Mouse (Mus musculus): ENCODE measurements around the gene Cdk5r2.

Cdk5r2 gene

GRCm38 (mm10) chr1:74855156-74855555, 422 bp downstream of the Cdk5r2 start:
- DNase-seq: no peak

DNA sequence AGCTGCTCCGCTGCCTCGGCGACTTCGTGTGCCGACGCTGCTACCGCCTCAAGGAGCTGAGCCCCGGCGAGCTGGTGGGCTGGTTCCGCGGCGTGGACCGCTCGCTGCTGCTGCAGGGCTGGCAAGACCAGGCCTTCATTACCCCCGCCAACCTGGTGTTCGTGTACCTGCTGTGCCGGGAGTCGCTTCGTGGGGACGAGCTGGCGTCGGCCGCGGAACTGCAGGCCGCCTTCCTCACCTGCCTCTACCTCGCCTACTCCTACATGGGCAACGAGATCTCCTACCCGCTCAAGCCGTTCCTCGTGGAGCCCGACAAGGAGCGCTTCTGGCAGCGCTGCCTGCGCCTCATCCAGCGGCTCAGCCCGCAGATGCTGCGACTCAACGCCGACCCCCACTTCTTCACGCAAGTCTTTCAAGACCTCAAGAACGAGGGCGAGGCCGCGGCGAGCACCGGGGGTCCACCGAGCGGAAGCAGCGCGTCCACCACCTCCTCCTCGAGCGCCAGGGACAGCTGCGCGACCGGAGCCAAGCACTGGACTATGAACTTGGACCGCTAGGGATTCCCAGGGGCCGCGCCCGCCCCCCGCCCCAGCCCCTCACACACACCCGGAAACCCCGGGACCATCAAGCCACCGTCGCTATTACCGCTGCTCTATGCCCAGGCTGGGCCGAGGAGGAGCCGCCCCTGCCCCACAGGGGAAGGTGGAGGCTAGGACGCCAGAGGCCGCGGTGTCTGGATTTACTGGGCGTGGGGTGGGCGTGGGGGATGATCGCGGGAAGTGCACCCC, 1.1 kb downstream of the Cdk5r2 start:
- peak; percentile 9 for DNase-seq

GRCm38 (mm10) chr1:74856439-74856720, 1.6 kb downstream of the Cdk5r2 start:
- DNase-seq: no peak

- DNase-seq: no peak
Measured at GRCm38 (mm10) chr1:74856791-74857190, 2.1 kb downstream of the Cdk5r2 start.

DNA sequence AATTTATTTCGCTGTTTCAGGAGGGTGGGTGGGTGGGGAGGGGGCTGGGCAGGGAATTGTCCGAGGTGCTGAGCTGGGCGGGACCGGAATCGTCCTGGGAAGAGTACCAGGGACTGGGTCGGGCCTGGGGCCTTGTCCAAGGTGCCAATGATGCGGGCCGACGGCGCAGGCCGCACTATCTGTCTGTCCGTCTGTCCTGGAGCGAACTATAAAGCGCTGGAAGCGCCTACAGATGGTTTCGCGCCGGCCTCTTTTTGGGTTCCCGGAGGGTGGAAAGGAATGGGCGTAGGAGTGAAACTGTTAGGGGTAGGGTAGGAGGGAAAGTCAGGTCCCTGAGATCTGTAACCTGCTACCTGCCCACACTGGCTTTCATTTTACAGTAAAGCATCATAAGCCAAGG, 2.5 kb downstream of the Cdk5r2 start:
- no peak for DNase-seq

GRCm38 (mm10) chr1:74857677-74858076, 2.9 kb downstream of the Cdk5r2 start:
- DNase-seq: no peak

GRCm38 (mm10) chr1:74858171-74858719, 3.5 kb downstream of the Cdk5r2 start:
- DNase-seq: peak; percentile 23

DNA sequence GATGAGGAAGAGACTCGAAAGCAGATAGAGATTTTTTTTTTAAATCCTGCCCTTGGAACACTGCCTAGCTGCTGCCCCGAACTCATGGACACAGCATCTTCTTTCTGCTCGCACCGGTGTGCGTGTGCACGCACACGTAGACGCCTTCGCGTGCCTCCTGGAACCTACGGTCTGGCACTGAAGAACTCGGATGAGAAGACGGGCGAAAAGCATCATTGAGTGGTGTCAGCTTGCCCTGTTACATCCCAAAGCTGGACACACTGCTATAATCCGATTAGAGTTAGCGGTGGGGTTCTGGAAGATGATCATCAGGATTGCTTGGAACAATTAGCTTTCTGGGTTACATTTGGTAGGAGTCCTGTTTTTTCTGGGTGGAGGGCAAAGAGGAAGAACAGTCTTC, 4.1 kb downstream of the Cdk5r2 start:
- DNase-seq: no peak

DNA sequence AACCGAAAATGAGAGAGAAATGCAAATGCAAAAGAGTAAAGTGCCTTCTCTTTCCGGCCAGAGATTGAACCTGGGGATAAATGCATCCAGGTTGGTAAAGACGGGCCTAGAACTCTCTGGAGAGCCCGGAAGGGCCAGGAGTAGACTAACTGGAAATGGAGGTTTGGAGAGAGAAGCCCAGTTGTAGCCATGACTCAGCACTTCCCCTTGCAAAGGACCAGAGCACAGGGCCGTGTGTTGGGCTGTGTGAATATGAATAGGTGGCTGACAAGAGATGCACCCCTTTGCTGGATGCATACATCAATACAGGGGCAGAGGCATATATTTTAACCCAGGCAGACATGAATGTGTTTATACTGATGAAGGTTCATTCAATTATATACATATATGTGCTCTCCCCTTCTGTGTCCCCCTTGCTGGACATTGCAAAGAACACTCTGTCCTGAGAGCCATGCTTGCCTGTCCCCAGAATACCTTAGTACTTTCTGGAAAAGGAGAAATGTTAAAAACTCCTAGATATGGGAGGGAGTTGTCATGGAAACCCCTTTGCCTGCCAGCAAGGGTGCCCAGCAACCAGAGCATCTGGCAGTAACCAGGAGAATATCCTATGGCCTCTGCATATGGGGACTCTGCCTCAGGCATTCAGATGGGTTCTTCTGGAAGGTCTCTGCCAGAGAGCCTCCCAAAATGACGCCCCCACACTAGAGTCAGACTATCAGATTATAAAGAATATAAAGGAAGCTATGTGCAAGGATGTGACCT, 4.7 kb downstream of the Cdk5r2 start:
- no peak for DNase-seq

GRCm38 (mm10) chr1:74861783-74862182, 7.0 kb downstream of the Cdk5r2 start:
- DNase-seq: no peak

DNA sequence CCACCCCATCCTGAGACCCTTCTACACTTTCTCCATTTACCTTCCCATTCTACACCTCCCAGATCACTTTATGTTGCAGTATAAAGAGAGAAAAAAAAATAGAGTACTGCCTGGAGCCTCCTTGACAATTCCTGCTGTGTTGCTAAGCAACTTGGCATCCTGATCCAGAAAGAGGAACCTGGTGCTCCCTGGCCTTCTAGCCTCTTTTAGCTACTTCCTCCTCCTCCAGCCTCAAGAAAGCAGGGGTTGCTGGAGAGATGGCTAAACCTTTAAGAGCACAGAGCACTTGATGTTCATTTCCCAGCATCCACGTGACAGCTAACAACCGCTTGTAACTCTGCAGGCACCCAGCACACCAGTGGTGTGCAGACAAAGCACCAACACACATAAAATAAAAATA, 17.5 kb downstream of the Cdk5r2 start:
- no peak for DNase-seq

DNA sequence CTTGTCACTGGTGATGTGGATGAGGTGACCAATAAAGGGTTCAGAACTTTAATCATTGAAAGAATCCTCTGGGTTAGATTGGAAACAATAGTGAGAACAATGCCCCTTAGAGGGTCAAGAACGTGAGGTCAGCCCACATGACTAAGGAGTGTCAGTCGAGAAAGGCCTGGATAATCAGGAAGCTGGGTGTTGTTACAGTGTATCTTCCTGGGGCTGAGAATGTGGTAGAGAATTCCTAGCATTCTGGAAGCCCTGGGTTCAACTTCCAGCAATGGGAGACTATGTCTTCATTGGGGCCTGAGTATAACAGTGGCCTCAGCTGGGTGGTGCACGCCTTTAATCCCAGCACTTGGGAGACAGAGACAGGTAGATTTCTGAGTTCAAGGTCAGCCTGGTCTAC, 22.5 kb downstream of the Cdk5r2 start:
- DNase-seq: no peak

- DNase-seq: peak; percentile 32
Measured at GRCm38 (mm10) chr1:74880785-74881360, 26.1 kb downstream of the Cdk5r2 start.

GRCm38 (mm10) chr1:74882055-74882734, 27.5 kb downstream of the Cdk5r2 start:
- no peak for DNase-seq

DNA sequence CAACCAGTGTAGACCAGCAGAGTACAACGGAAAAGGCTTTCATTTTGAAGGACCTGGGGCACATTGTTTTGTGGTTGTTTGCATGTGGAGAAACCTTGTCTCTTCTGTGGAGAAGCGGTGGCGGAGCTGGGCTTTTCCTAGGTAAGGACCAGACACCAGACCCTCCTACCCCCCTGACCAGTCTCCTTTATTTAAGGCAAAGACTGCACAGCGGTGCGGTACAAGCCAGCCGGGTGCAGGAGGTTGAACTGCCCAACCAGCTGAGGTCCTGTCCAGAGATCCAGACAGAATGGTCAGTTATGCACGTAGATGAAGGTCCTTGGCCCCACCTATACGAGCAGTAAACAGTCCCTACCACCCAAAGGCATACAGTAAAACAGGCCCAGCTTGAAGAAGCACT, 28.1 kb downstream of the Cdk5r2 start:
- no peak for DNase-seq

- no peak for DNase-seq
Measured at GRCm38 (mm10) chr1:74883441-74883840, 28.7 kb downstream of the Cdk5r2 start.

DNA sequence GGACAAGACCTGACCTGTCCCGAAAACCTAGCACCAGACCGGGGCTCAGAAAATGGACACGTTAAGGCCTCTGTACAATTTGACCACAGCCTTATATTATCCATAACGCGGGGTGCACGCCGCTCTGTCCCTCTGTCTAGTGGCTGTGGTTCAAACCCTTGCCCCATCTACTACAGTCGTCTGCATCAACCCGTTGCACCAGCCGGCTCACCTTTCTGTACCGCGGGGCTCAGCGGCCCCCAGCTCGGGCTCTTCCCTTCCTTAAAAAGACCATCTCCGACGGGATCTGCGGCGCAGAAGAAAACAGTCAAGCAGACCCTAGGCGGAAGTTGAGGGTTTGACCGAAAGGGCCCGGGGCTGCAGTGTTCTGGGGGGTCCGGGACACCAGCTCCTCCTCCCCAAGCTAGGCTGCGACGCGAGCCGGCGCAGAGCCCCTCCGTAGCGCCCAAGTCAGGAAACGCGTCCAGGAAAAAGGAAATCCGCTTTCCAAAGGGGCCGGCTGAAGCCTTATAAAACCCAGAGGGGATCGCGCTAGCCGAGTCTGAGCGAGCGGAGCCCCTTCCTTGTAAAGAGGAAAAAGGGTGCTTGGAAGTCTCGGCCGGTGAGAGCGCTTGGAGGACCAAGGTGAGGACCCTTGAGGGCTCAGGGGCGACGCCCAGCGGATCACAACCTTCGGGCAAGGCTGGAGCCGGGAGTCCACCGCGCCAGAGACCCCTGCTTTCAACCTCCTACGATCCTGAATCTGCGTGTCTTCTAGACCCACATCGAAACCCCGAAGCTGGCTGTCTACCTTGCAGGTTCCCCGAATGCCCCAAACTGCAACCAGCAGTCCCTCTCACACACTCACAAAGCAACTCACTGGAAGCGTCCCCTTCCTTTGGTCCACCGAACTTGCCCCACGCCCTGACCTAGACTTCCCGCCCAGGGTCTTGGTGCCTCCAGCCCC, 29.7 kb downstream of the Cdk5r2 start:
- DNase-seq: no peak

GRCm38 (mm10) chr1:74885369-74886042, 30.8 kb downstream of the Cdk5r2 start, which contains the start of gene Fev:
TSS of gene Fev (minus strand) at chr1:74885419.
- no peak for DNase-seq

- DNase-seq: peak; percentile 18
Measured at GRCm38 (mm10) chr1:74891513-74891912, 36.8 kb downstream of the Cdk5r2 start.

DNA sequence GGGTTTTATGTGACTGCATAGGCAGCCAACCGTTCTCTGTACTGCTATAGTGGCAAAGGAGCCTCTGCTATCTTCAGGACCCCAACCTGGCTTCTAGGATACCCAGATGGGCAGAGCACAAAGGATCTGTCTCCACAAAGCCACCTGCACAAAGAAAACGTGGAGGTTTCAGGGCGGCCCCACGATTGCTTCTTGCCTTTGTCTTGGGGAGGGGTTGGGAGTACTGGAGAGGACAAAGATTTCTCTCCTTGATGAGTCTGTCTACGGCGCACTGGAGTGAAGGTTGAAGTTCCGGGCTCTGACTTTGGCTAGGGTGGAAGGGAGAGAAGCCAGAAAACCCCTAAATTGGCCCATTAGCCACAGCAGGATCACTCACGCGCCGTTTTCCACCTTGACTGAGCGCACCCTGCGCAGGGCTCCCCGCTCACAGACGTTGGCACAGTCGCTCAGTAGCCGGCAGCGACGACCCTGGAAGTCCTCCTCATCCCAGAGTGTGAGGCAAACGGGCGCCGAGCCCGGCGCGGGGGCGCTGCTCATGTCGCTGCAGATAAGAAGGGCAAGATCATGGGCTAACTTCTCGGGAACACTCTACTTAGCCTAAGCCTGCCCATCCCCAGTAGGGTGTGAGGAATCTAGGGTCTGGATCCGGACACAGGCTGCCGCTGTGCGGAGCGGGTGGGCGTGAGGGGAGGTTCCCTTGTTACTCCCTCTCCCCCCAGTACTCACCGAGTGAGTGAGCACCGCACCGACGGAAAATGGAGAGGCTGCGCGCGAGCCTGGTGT, 37.8 kb downstream of the Cdk5r2 start:
- DNase-seq: no peak

Measured in thymus, postnatal 25 days (tissue).